Mouse (Mus musculus) heart, postnatal 14 days (tissue): ENCODE data around the gene Zbtb49. TPM values are rescaled to one million over a fixed set of nuclear protein-coding genes. Genes with fewer than 3 reads are reported as not detected.

Source experiments
- DNase-seq, 2 experiments: peaks; one replicate each; pipeline ENCODE4 v3.0.0; 2021 to 2022
- intact Hi-C: fragments of 180-260 bp; cut with DNase I; formaldehyde crosslinking; loops from one replicate; pipeline ENCODE4 v1.15.1; 2025
- long read RNA-seq, 2 experiments: library from polyadenylated mRNA; stranded (forward); transcript quantifications; one replicate each; pipeline ENCODE4 v2.0.0; 2021
- total RNA-seq, 2 experiments: library from RNA; stranded (reverse); gene quantifications; 2 replicates each; pipeline ENCODE4 v1.2.3; 2021

Zbtb49 gene
- total RNA-seq: 1 to 10 TPM; 4.8 to 5.5 TPM
- long read RNA-seq, experiment 1, partial matches to known transcripts: 1 of 4 reads
- long read RNA-seq, experiment 1, other reads (novel, unspliced or antisense): 2 of 4 reads
- long read RNA-seq, experiment 2, partial matches to known transcripts: 1 of 8 reads
- long read RNA-seq, experiment 2, other reads (novel, unspliced or antisense): 5 of 8 reads

GRCm38 (mm10) chr5:38220328-38220912, at the start of gene Zbtb49, which contains the start of gene Lyar:
Zbtb49 (minus strand) TSS chr5:38220457.
Lyar (plus strand) TSS chr5:38220470.
- intact Hi-C loops: no loop called here
- DNase-seq: peak; percentile 97 to 98

GRCm38 (mm10) chr5:38260107-38260682, 39.9 kb upstream of the Zbtb49 start, which contains the start of gene Tmem128:
Tmem128 (plus strand) TSS chr5:38260185.
- intact Hi-C loops: no loop called here
- peak; percentile 70 to 76 for DNase-seq

- no peak for DNase-seq
- intact Hi-C loops: no loop called here
These were observed 39.3 kb upstream of the Zbtb49 start for GRCm38 (mm10) chr5:38259455-38260106.

- intact Hi-C loops: no loop called here
- no peak for DNase-seq
These were observed 38.5 kb upstream of the Zbtb49 start for GRCm38 (mm10) chr5:38258773-38259146.

GRCm38 (mm10) chr5:38258034-38258772, 37.9 kb upstream of the Zbtb49 start:
- no peak for DNase-seq
- intact Hi-C loops: no loop called here

GRCm38 (mm10) chr5:38256551-38256950, 36.3 kb upstream of the Zbtb49 start:
- intact Hi-C loops: no loop called here

GRCm38 (mm10) chr5:38255644-38256043, 35.4 kb upstream of the Zbtb49 start:
- intact Hi-C loops: no loop called here
- no peak for DNase-seq

More at GRCm38 (mm10) chr5:38256551-38256950, 36.3 kb upstream of the Zbtb49 start:
- no peak for DNase-seq

GRCm38 (mm10) chr5:38255195-38255594, 34.9 kb upstream of the Zbtb49 start:
- intact Hi-C loops: no loop called here
- no peak for DNase-seq

GRCm38 (mm10) chr5:38241966-38242365, 21.7 kb upstream of the Zbtb49 start:
- intact Hi-C loops: no loop called here
- DNase-seq: no peak

GRCm38 (mm10) chr5:38241473-38241834, 21.2 kb upstream of the Zbtb49 start:
- intact Hi-C loops: no loop called here
- no peak for DNase-seq

- no peak for DNase-seq
- intact Hi-C loops: no loop called here
These were observed 20.6 kb upstream of the Zbtb49 start for GRCm38 (mm10) chr5:38240727-38241472.

- intact Hi-C loops: no loop called here
- DNase-seq: no peak
These were observed 16.4 kb upstream of the Zbtb49 start for GRCm38 (mm10) chr5:38236627-38237026.

GRCm38 (mm10) chr5:38235422-38235821, 15.2 kb upstream of the Zbtb49 start:
- intact Hi-C loops: no loop called here
- peak; percentile 47 to 61 for DNase-seq

- intact Hi-C loops: no loop called here
- no peak for DNase-seq
These were observed 418 bp downstream of the Zbtb49 start for GRCm38 (mm10) chr5:38219771-38220307.

GRCm38 (mm10) chr5:38213009-38213408, 7.2 kb downstream of the Zbtb49 start:
- DNase-seq: no peak
- intact Hi-C loops: no loop called here

GRCm38 (mm10) chr5:38211691-38212090, 8.6 kb downstream of the Zbtb49 start:
- no peak for DNase-seq
- intact Hi-C loops: no loop called here

- no peak for DNase-seq
- intact Hi-C loops: no loop called here
These were observed 11.3 kb downstream of the Zbtb49 start for GRCm38 (mm10) chr5:38208985-38209384.

GRCm38 (mm10) chr5:38205303-38205726, 14.9 kb downstream of the Zbtb49 start:
- intact Hi-C loops: no loop called here

GRCm38 (mm10) chr5:38199686-38200085, 20.6 kb downstream of the Zbtb49 start:
- intact Hi-C loops: loop anchor here (2.0 to 10.0 kb wide), 2 partner anchors 101 to 905 kb away; no protein-coding TSS in a partner anchor
- no peak for DNase-seq

More at GRCm38 (mm10) chr5:38205303-38205726, 14.9 kb downstream of the Zbtb49 start:
- DNase-seq: no peak

GRCm38 (mm10) chr5:38197482-38197823, 22.8 kb downstream of the Zbtb49 start:
- intact Hi-C loops: loop anchor here (10.0 kb wide), 1 partner anchor 903 kb away; no protein-coding TSS in a partner anchor

More at GRCm38 (mm10) chr5:38197482-38197823, 22.8 kb downstream of the Zbtb49 start:
- DNase-seq: peak; percentile 83 to 90
